Mouse (Mus musculus) liver, adult 2 months (tissue): ENCODE data around the gene Prkag1. TPM values are rescaled to one million over a fixed set of nuclear protein-coding genes. Genes with fewer than 3 reads are reported as not detected.
A peak's percentile ranks its signal among the peaks of the same experiment; 100 is the strongest.

ENCODE experiments used
- DNase-seq: peaks from one replicate; pipeline ENCODE4 v3.0.0-alpha.2; 2011; ENCODE audit warnings: low read depth, low spot score; ENCODE audit errors: extremely low read depth
- H3K27ac ChIP-seq: fragments of 200-500 bp; replicated peaks from 2 replicates; pipeline ENCODE4 v1.5.1; 2012; ENCODE audit warnings: low read depth, mild to moderate bottlenecking, control low read depth, inconsistent platforms, low read length; ENCODE audit not compliant: insufficient read depth
- H3K27me3 ChIP-seq: fragments of 200-500 bp; 2 replicates; pipeline ENCODE4 v1.6.1; 2012; ENCODE audit warnings: mild to moderate bottlenecking, moderate library complexity, low read length, inconsistent platforms; ENCODE audit not compliant: control insufficient read depth, insufficient read depth
- H3K36me3 ChIP-seq: fragments of 200-500 bp; 2 replicates; pipeline ENCODE4 v1.6.1; 2012; ENCODE audit warnings: low read length, inconsistent platforms; ENCODE audit not compliant: control insufficient read depth, insufficient read depth
- H3K4me1 ChIP-seq: fragments of 200-500 bp; 2 replicates; pipeline ENCODE4 v1.6.1; 2011; ENCODE audit warnings: low read length; ENCODE audit not compliant: control insufficient read depth, insufficient read depth
- H3K4me3 ChIP-seq: fragments of 200-500 bp; 2 replicates; pipeline ENCODE4 v1.5.1; 2011; ENCODE audit warnings: low read depth, mild to moderate bottlenecking, control low read depth, low read length, moderate library complexity; ENCODE audit not compliant: insufficient read depth
- H3K79me2 ChIP-seq: fragments of 200-500 bp; 2 replicates; pipeline ENCODE4 v1.6.1; 2012; ENCODE audit warnings: inconsistent platforms, mild to moderate bottlenecking, low read length, moderate library complexity; ENCODE audit not compliant: control insufficient read depth, insufficient read depth
- H3K9ac ChIP-seq: fragments of 200-500 bp; 2 replicates; pipeline ENCODE4 v1.6.1; 2012; ENCODE audit warnings: low read depth, mild to moderate bottlenecking, control low read depth, inconsistent platforms, low read length
- CTCF ChIP-seq: fragments of 200-500 bp; IDR thresholded peaks from 2 replicates; pipeline ENCODE4 v1.5.1; 2011; ENCODE audit warnings: low read depth, low read length, control low read depth
- POLR2A ChIP-seq: fragments of 200-500 bp; IDR thresholded peaks from 2 replicates; pipeline ENCODE4 v1.6.1; 2011; ENCODE audit warnings: low read length, control low read depth; ENCODE audit not compliant: insufficient read depth; ENCODE audit errors: extremely low read depth
- WGBS: fragments of 180-500 bp; shearing (Covaris S2); methylation state at CpG from one replicate; pipeline ENCODE4 v1.1.7; 2018; 5-methylcytosine and 5-hydroxymethylcytosine counted together
- polyA plus RNA-seq: library from polyadenylated mRNA; depleted of rRNA; stranded (reverse); fragments of >200 nt; gene quantifications from 2 replicates; pipeline ENCODE4 v1.2.3, GENCODE M21; 2012
- total RNA-seq: library from RNA; depleted of rRNA; stranded (reverse); fragments of >200 nt; gene quantifications from 2 replicates; pipeline ENCODE4 v1.2.3, GENCODE M21; 2014

Gene Prkag1
- total and polyA plus RNA-seq, 2 experiments = 37.7 to 41.4 TPM

GRCm38 (mm10) chr15:98781166-98781565, 50.2 kb downstream of the Prkag1 start:
- H3K36me3 ChIP-seq = no peaks in the 10 kb centered on the region
- no peak overlapping the region for H3K27ac ChIP-seq
- no peak overlapping the region for H3K9ac ChIP-seq
- DNase-seq = no peak
- WGBS = 54% methylated on average over 6 of the region's 6 CpGs
- H3K4me3 ChIP-seq = no peak overlapping the region
- no peak for TF ChIP-seq CTCF
- no peak for TF ChIP-seq POLR2A
- no peaks in the 10 kb centered on the region for H3K79me2 ChIP-seq
- H3K4me1 ChIP-seq = no peaks in the 10 kb centered on the region
- H3K27me3 ChIP-seq = peaks cover 33% of the 10 kb centered on the region

- Histone ChIP-seq H3K27ac (no peak overlapping the region), H3K4me1 (no peaks in the 10 kb centered on the region), H3K79me2 (no peaks in the 10 kb centered on the region), H3K9ac (no peak overlapping the region), H3K4me3 (no peak overlapping the region), H3K27me3 (peaks cover 34% of the 10 kb centered on the region), H3K36me3 (no peaks in the 10 kb centered on the region)
- 27% methylated on average over 13 of the region's 13 CpGs for WGBS
- TF ChIP-seq CTCF = 0 out of 2 replicates have a peak, but pooled peaks have one; percentile 6
- TF ChIP-seq POLR2A = no peak
- no peak for DNase-seq
Observed at GRCm38 (mm10) chr15:98780573-98780972, 50.7 kb downstream of the Prkag1 start.

GRCm38 (mm10) chr15:98780075-98780474, 51.2 kb downstream of the Prkag1 start:
- Histone ChIP-seq H3K4me3 (no peak overlapping the region), H3K36me3 (no peaks in the 10 kb centered on the region), H3K4me1 (no peaks in the 10 kb centered on the region), H3K79me2 (no peaks in the 10 kb centered on the region), H3K27me3 (peaks cover 34% of the 10 kb centered on the region), H3K9ac (no peak overlapping the region), H3K27ac (no peak overlapping the region)
- WGBS = 13% methylated on average over 8 of the region's 8 CpGs
- no peak for DNase-seq
- no peak for TF ChIP-seq POLR2A
- TF ChIP-seq CTCF = no peak

- H3K79me2 ChIP-seq = no peaks in the 10 kb centered on the region
- H3K4me1 ChIP-seq = no peaks in the 10 kb centered on the region
- WGBS = 15% methylated on average over 11 of the region's 11 CpGs
- H3K4me3 ChIP-seq = no peak overlapping the region
- DNase-seq = no peak
- no peak for TF ChIP-seq POLR2A
- no peak for TF ChIP-seq CTCF
- H3K36me3 ChIP-seq = no peaks in the 10 kb centered on the region
- H3K9ac ChIP-seq = no peak overlapping the region
- no peak overlapping the region for H3K27ac ChIP-seq
- H3K27me3 ChIP-seq = peaks cover 34% of the 10 kb centered on the region
Observed at GRCm38 (mm10) chr15:98778806-98779205, 52.5 kb downstream of the Prkag1 start.

- Histone ChIP-seq H3K4me1 (no peaks in the 10 kb centered on the region), H3K27ac (no peak overlapping the region), H3K27me3 (peaks cover 34% of the 10 kb centered on the region), H3K4me3 (no peak overlapping the region), H3K36me3 (no peaks in the 10 kb centered on the region), H3K9ac (no peak overlapping the region), H3K79me2 (no peaks in the 10 kb centered on the region)
- no peak for TF ChIP-seq CTCF
- no peak for TF ChIP-seq POLR2A
- WGBS = 6% methylated on average over 24 of the region's 25 CpGs
- no peak for DNase-seq
Observed at GRCm38 (mm10) chr15:98778191-98778770, 53.0 kb downstream of the Prkag1 start.

GRCm38 (mm10) chr15:98777762-98778161, 53.6 kb downstream of the Prkag1 start, which contains the start of gene Wnt10b:
Gene Wnt10b, minus strand, starts transcription at chr15:98778150.
- peaks cover 3% of the 10 kb centered on the region; the same call in 1 of the 2 replicates for H3K4me1 ChIP-seq
- no peaks in the 10 kb centered on the region for H3K79me2 ChIP-seq
- DNase-seq = no peak
- no peaks in the 10 kb centered on the region for H3K36me3 ChIP-seq
- 2% methylated on average over 33 of the region's 33 CpGs for WGBS
- peaks cover 34% of the 10 kb centered on the region for H3K27me3 ChIP-seq
- TF ChIP-seq CTCF (no peak), POLR2A (no peak)
- no peak within 1 kb of the TSS for H3K27ac ChIP-seq
- H3K4me3 ChIP-seq = no peak within 1 kb of the TSS
- no peak within 1 kb of the TSS for H3K9ac ChIP-seq
